Mouse (Mus musculus): ENCODE measurements around the gene Gja10. TPM values are rescaled to one million over a fixed set of nuclear protein-coding genes. Genes with fewer than 3 reads are reported as not detected.

Gja10 gene
- total and polyA plus RNA-seq, 3 experiments: not detected

- TF ChIP-seq BHLHE40 (IDR thresholded peaks at IDR 0.05; ENCODE audit: borderline replicate concordance, low read depth, low read length) (no peak), USF1 (IDR thresholded peaks at IDR 0.05; ENCODE audit: low read depth, low read length) (no peak), POLR2AphosphoS2 (IDR thresholded peaks at IDR 0.05; ENCODE audit: low read length) (no peak), GATA1 (IDR thresholded peaks at IDR 0.05; ENCODE audit: low read depth, low read length) (0 out of 2 replicates have a peak, but pooled peaks have one; percentile 9), NRF1 (IDR thresholded peaks at IDR 0.05; ENCODE audit: insufficient read depth, low read depth, low read length, poor library complexity, severe bottlenecking) (no peak), ZNF384 (IDR thresholded peaks at IDR 0.05; ENCODE audit: low read depth, low read length) (no peak), CTCF (IDR thresholded peaks at IDR 0.05 in 2 of 3, conservative IDR thresholded peaks at IDR 0.05 in 1 of 3; ENCODE audit: control insufficient read depth in 1 of 3, insufficient read depth in 1 of 3, low read depth in 2 of 3, low read length in 3 of 3, poor library complexity in 1 of 3, severe bottlenecking in 1 of 3) (peak; percentile 59 to 61 (median 59)), MYB (IDR thresholded peaks at IDR 0.05; ENCODE audit: low read depth, low read length) (no peak), MAZ (IDR thresholded peaks at IDR 0.05; ENCODE audit: low read depth, low read length) (no peak)
Observed at GRCm38 (mm10) chr4:32551337-32551736, 51.2 kb downstream of the Gja10 start (continued).

- Histone ChIP-seq H3K79me2 (ENCODE audit: control insufficient read depth, insufficient read depth, low read length, poor library complexity) (no peaks in the 10 kb centered on the region), H3K9ac (ENCODE audit: control insufficient read depth, low read depth, low read length, poor library complexity, severe bottlenecking) (no peak overlapping the region), H3K4me1 (ENCODE audit: control insufficient read depth in 1 of 2, insufficient read depth in 2 of 2, low read length in 2 of 2) (no peaks in the 10 kb centered on the region), H3K27ac (ENCODE audit: control insufficient read depth, low read depth, low read length) (no peak overlapping the region), H3K36me3 (ENCODE audit: control insufficient read depth in 1 of 2, insufficient read depth in 2 of 2, low read length in 2 of 2) (no peaks in the 10 kb centered on the region), H3K9me3 (replicated peaks; ENCODE audit: insufficient read depth, low read length) (no peaks in the 10 kb centered on the region), H3K4me3 (ENCODE audit: control insufficient read depth in 1 of 2, insufficient read depth in 1 of 2, low read depth in 2 of 2, low read length in 2 of 2) (no peak overlapping the region), H3K27me3 (ENCODE audit: control insufficient read depth in 1 of 2, insufficient read depth in 2 of 2, low read length in 2 of 2) (no peaks in the 10 kb centered on the region; a peak in 1 of 4 replicates)
- no peak for TF ChIP-seq JUND (IDR thresholded peaks at IDR 0.05; ENCODE audit: low read depth, low read length)
- no peak for TF ChIP-seq POLR2AphosphoS2 (IDR thresholded peaks at IDR 0.05; ENCODE audit: low read length)
- TF ChIP-seq NELFE (IDR thresholded peaks at IDR 0.05; ENCODE audit: low read depth, low read length): no peak
- TF ChIP-seq GABPA (IDR thresholded peaks at IDR 0.05; ENCODE audit: low read depth, low read length): no peak
- no peak for TF ChIP-seq TCF12 (IDR thresholded peaks at IDR 0.05; ENCODE audit: low read depth, low read length)
- no peak for DNase-seq (ENCODE audit: low read depth, low spot score)
Observed at GRCm38 (mm10) chr4:32549150-32549549, 53.4 kb downstream of the Gja10 start.

Other genes starting within 250 kb of the Gja10 start
- gene Casp8ap2, start 12.7 kb upstream of the Gja10 start, total RNA-seq (2012; rRNA removed): 29.8 and 31.1 TPM in 2 replicates
- 10 to 100 TPM; 18.2 to 93.5 TPM for gene Casp8ap2, start 12.7 kb upstream of the Gja10 start, polyA plus RNA-seq (2012; ENCODE audit: insufficient read depth in 1 of 2, insufficient read length in 2 of 2, low read depth in 1 of 2, low replicate concordance in 2 of 2, missing spikeins in 1 of 2)
- gene Mdn1, start 54.4 kb upstream of the Gja10 start, total RNA-seq (2012; rRNA removed): 47.9 and 49.8 TPM in 2 replicates
- gene Mdn1, start 54.4 kb upstream of the Gja10 start, polyA plus RNA-seq (2012; ENCODE audit: insufficient read depth in 1 of 2, insufficient read length in 2 of 2, low read depth in 1 of 2, low replicate concordance in 2 of 2, missing spikeins in 1 of 2): 10 to 100 TPM; 16.1 to 44.5 TPM
- gene Lyrm2, start 197.5 kb upstream of the Gja10 start, total RNA-seq (2012; rRNA removed): 30.8 and 37.7 TPM in 2 replicates
- gene Lyrm2, start 197.5 kb upstream of the Gja10 start, polyA plus RNA-seq (2012; ENCODE audit: insufficient read depth in 1 of 2, insufficient read length in 2 of 2, low read depth in 1 of 2, low replicate concordance in 2 of 2, missing spikeins in 1 of 2): 10 to 100 TPM in 1 of 2 experiments, not detected in 1; 18.0 TPM

All from MEL (cell line).